Mouse (Mus musculus): ENCODE data around the gene Prss35. TPM values are rescaled to one million over a fixed set of nuclear protein-coding genes. Genes with fewer than 3 reads are reported as not detected.

The Prss35 gene
- polyA plus RNA-seq, 1 experiment from 2014 or later = 5.0 TPM

Other genes starting within 250 kb of the Prss35 start
- 37.4 and 41.9 TPM in 2 replicates for gene Pgm3, start 171.8 kb upstream of the Prss35 start, polyA plus RNA-seq (2016; fragmentation: Nextera tagmentation; extraction: Ambion mirVana)
- gene Rwdd2a, start 171.7 kb upstream of the Prss35 start, polyA plus RNA-seq (2016; fragmentation: Nextera tagmentation; extraction: Ambion mirVana) = 4.5 and 6.6 TPM in 2 replicates
- gene Me1, start 47.7 kb upstream of the Prss35 start, polyA plus RNA-seq (2016; fragmentation: Nextera tagmentation; extraction: Ambion mirVana) = 23.7 and 26.3 TPM in 2 replicates
- 69.1 and 69.5 TPM in 2 replicates for gene Snap91, start 137.0 kb downstream of the Prss35 start, polyA plus RNA-seq (2016; fragmentation: Nextera tagmentation; extraction: Ambion mirVana)